Mouse (Mus musculus): Measurements from ENCODE around the gene Ncbp2.

The Ncbp2 gene

GRCm38 (mm10) chr16:32008529-32009293 lies 60.4 kb downstream of the Ncbp2 start:
- no peak for DNase-seq (ENCODE audit: low spot score in 2 of 2)

GRCm38 (mm10) chr16:32009913-32010312 lies 61.6 kb downstream of the Ncbp2 start:
- DNase-seq (ENCODE audit: low spot score in 2 of 2), result no peak

- DNase-seq (ENCODE audit: low spot score in 2 of 2), result no peak
These were observed 62.0 kb downstream of the Ncbp2 start for GRCm38 (mm10) chr16:32010330-32010729.

All from thymus, postnatal 10 days (tissue).